Mouse (Mus musculus): Measurements from ENCODE around the gene Klhdc1. TPM values are rescaled to one million over a fixed set of nuclear protein-coding genes. Genes with fewer than 3 reads are reported as not detected.

Gene Klhdc1
- polyA plus RNA-seq, 1 experiment from 2014 or later: 20.2 TPM

DNA sequence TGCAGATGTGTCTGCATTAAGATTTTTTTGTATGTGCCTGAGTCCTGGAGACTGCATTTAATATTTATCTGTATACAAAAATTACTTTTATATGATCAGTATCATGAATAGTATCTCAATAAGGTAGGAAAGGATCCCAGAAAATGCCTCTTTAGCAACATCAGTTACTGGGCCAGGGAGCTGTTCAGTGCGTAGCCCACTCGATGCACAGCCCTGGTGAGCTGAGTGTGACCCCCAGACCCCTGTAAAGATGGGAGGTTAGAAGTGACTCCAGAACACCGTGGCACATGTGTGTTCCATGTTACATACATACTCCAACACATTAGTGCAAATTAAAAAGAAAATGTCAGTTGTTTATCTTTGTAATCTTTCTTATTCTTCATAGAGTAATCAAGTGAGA is 58.9 kb downstream of the Klhdc1 start:
- 89% methylated on average over 3 of the region's 3 CpGs for WGBS
- ATAC-seq (ENCODE audit: low FRiP score, low TSS enrichment): no peak

DNA sequence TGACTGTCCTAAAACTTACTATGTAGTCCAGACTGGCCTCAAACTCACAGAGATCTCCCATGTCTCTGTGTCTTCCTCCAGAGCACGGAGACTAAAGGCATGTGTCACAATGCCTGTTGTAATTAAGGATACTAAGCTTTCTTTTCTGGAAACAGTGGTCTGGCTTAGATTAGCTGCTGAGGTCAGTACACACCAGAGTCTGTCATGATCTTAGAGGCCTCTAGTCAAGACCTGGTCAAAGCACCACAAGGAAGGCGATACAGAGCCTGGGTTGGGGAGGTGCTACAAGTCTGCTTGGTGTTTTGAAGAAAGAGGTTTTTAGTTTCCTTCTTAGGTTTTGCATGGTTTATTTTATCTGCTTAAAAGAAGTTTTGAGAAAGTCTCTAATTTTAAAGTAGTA is 59.4 kb downstream of the Klhdc1 start:
- Histone ChIP-seq H3K4me2 (replicated peaks; ENCODE audit: low read depth) (no peak overlapping the region), H3K27me3 (ENCODE audit: control insufficient read depth, insufficient read depth, low read length) (no peaks in the 10 kb centered on the region), H3K36me3 (ENCODE audit: control insufficient read depth, insufficient read depth, low read length) (peaks cover 14% of the 10 kb centered on the region), H3K9ac (ENCODE audit: low read length) (no peak overlapping the region), H3K9me3 (ENCODE audit: control insufficient read depth, low read length) (no peaks in the 10 kb centered on the region), H3K4me1 (replicated peaks; ENCODE audit: control insufficient read depth, insufficient read depth) (no peaks in the 10 kb centered on the region; the same call in 1 of the 2 replicates), H3K4me3 (ENCODE audit: low read depth, low read length) (no peak overlapping the region), H3K27ac (replicated peaks) (no peak overlapping the region)
- 89% methylated on average over 2 of the region's 2 CpGs for WGBS
- no peak for ATAC-seq (ENCODE audit: low FRiP score, low TSS enrichment)
- TF ChIP-seq EP300 (optimal IDR thresholded peaks at IDR 0.05) (no peak), CTCF (IDR thresholded peaks at IDR 0.05; ENCODE audit: low read depth) (no peak)
- no peak for DNase-seq (ENCODE audit: low spot score)

More for the DNA sequence above, 58.9 kb downstream of the Klhdc1 start:
- H3K9me3 ChIP-seq (ENCODE audit: control insufficient read depth, low read length): no peaks in the 10 kb centered on the region
- no peak overlapping the region for H3K27ac ChIP-seq (replicated peaks)
- H3K4me2 ChIP-seq (replicated peaks; ENCODE audit: low read depth): no peak overlapping the region
- peaks cover 8% of the 10 kb centered on the region for H3K36me3 ChIP-seq (ENCODE audit: control insufficient read depth, insufficient read depth, low read length)
- DNase-seq (ENCODE audit: low spot score): no peak
- no peak overlapping the region for H3K9ac ChIP-seq (ENCODE audit: low read length)
- no peaks in the 10 kb centered on the region for H3K27me3 ChIP-seq (ENCODE audit: control insufficient read depth, insufficient read depth, low read length)
- H3K4me1 ChIP-seq (replicated peaks; ENCODE audit: control insufficient read depth, insufficient read depth): no peaks in the 10 kb centered on the region; the same call in 1 of the 2 replicates
- TF ChIP-seq CTCF (IDR thresholded peaks at IDR 0.05; ENCODE audit: low read depth): no peak
- TF ChIP-seq EP300 (optimal IDR thresholded peaks at IDR 0.05): no peak
- no peak overlapping the region for H3K4me3 ChIP-seq (ENCODE audit: low read depth, low read length)

DNA sequence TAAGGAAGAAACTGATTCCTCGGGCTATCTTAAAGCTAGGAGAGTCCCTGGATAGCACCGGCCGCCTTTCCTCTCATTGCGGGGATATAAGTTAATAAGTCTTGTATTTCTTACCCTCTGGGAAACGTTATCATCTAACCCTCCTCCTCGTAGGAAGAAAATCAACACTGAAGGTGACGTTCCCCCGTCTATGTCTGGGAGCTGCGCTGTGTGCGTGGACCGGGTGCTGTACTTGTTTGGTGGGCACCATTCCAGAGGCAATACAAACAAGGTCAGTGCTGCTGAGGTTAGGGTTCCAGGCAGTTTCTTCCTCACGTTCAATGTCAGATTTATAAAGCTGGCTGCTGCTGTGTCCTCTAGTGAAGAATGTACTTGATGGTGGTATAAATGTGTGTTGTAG is 61.2 kb downstream of the Klhdc1 start:
- H3K4me2 ChIP-seq (replicated peaks; ENCODE audit: low read depth): no peak overlapping the region
- TF ChIP-seq CTCF (IDR thresholded peaks at IDR 0.05; ENCODE audit: low read depth) (no peak), EP300 (optimal IDR thresholded peaks at IDR 0.05) (no peak)
- H3K36me3 ChIP-seq (ENCODE audit: control insufficient read depth, insufficient read depth, low read length): peaks cover 16% of the 10 kb centered on the region
- 84% methylated on average over 12 of the region's 12 CpGs for WGBS
- H3K9me3 ChIP-seq (ENCODE audit: control insufficient read depth, low read length): no peaks in the 10 kb centered on the region
- H3K9ac ChIP-seq (ENCODE audit: low read length): no peak overlapping the region
- no peaks in the 10 kb centered on the region; the same call in 1 of the 2 replicates for H3K4me1 ChIP-seq (replicated peaks; ENCODE audit: control insufficient read depth, insufficient read depth)
- no peaks in the 10 kb centered on the region for H3K27me3 ChIP-seq (ENCODE audit: control insufficient read depth, insufficient read depth, low read length)
- ATAC-seq (ENCODE audit: low FRiP score, low TSS enrichment) (no peak), DNase-seq (ENCODE audit: low spot score) (no peak)
- no peak overlapping the region for H3K27ac ChIP-seq (replicated peaks)
- H3K4me3 ChIP-seq (ENCODE audit: low read depth, low read length): no peak overlapping the region

DNA sequence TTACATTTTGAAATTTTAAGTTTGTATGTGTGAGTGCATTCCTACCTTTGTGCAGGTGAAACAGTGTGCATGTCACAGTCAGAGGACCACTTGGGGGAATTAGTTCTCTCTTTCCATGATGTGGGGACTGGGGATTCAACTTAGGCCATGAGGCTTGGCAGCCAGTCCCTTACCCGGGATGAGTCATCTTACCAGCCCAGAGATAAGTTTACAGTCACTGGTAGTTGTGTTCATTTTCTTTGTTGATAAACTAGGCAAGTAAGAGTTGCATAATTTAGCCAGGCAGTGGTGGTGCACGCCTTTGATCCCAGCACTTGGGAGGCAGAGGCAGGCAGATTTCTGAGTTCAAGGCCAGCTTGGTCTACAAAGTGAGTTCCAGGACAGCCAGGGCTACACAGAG is 63.1 kb downstream of the Klhdc1 start:
- Histone ChIP-seq H3K27ac (replicated peaks) (no peak overlapping the region), H3K9me3 (ENCODE audit: control insufficient read depth, low read length) (no peaks in the 10 kb centered on the region), H3K4me2 (replicated peaks; ENCODE audit: low read depth) (no peak overlapping the region), H3K36me3 (ENCODE audit: control insufficient read depth, insufficient read depth, low read length) (peaks cover 25% of the 10 kb centered on the region), H3K27me3 (ENCODE audit: control insufficient read depth, insufficient read depth, low read length) (no peaks in the 10 kb centered on the region), H3K9ac (ENCODE audit: low read length) (no peak overlapping the region), H3K4me3 (ENCODE audit: low read depth, low read length) (no peak overlapping the region), H3K4me1 (replicated peaks; ENCODE audit: control insufficient read depth, insufficient read depth) (no peaks in the 10 kb centered on the region)
- TF ChIP-seq CTCF (IDR thresholded peaks at IDR 0.05; ENCODE audit: low read depth): no peak
- TF ChIP-seq EP300 (optimal IDR thresholded peaks at IDR 0.05): no peak
- no peak for ATAC-seq (ENCODE audit: low FRiP score, low TSS enrichment)
- WGBS: 95% methylated on average over 2 of the region's 2 CpGs
- no peak for DNase-seq (ENCODE audit: low spot score)

DNA sequence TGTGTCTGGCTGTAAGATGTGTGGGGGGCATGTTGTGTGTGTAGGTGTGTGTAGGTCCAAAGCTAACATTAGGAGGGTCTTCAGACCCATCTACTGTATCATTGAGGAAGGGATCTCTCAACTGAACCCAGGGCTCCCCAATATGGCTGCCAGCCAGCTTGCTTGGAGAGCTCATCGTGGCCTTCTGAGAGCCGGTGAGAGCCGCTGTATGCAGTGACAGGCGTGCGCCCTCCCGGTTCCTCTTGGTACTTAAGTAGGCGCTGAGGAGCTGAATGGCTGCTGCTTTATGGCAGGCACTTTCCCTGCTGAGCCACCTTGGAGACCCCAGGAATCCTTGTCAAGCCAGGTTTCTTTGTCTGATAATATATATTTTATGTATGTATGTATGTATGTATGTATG is 65.4 kb downstream of the Klhdc1 start:
- H3K36me3 ChIP-seq (ENCODE audit: control insufficient read depth, insufficient read depth, low read length): peaks cover 45% of the 10 kb centered on the region
- no peak overlapping the region for H3K9ac ChIP-seq (ENCODE audit: low read length)
- H3K27me3 ChIP-seq (ENCODE audit: control insufficient read depth, insufficient read depth, low read length): no peaks in the 10 kb centered on the region
- no peaks in the 10 kb centered on the region for H3K4me1 ChIP-seq (replicated peaks; ENCODE audit: control insufficient read depth, insufficient read depth)
- no peaks in the 10 kb centered on the region for H3K9me3 ChIP-seq (ENCODE audit: control insufficient read depth, low read length)
- DNase-seq (ENCODE audit: low spot score): no peak
- TF ChIP-seq EP300 (optimal IDR thresholded peaks at IDR 0.05) (no peak), CTCF (IDR thresholded peaks at IDR 0.05; ENCODE audit: low read depth) (no peak)
- H3K4me3 ChIP-seq (ENCODE audit: low read depth, low read length): no peak overlapping the region
- ATAC-seq (ENCODE audit: low FRiP score, low TSS enrichment): no peak
- no peak overlapping the region for H3K27ac ChIP-seq (replicated peaks)
- no peak overlapping the region for H3K4me2 ChIP-seq (replicated peaks; ENCODE audit: low read depth)
- WGBS: 95% methylated on average over 7 of the region's 7 CpGs

DNA sequence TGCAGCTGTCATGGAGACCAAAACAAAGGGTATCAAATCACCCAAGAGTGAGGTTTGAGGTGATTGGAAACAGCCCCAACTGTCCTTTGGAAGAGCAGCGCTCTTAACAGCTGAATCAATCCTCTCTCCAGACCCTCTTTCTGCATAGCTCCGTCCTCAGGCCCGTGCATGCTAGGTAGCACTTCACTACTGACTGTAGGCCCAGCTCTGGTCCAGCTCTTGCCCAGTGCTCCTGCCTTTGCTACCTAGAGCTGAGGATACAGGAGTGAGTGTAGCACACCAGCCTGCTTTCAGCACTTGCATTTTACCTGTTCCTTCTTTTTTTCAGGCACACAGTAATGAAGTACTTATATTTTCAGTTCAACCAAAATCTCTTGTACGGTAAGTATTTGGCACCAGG is 68.7 kb downstream of the Klhdc1 start:
- 92% methylated on average over 4 of the region's 4 CpGs for WGBS
- no peak for TF ChIP-seq CTCF (IDR thresholded peaks at IDR 0.05; ENCODE audit: low read depth)
- no peak for TF ChIP-seq EP300 (optimal IDR thresholded peaks at IDR 0.05)
- ATAC-seq (ENCODE audit: low FRiP score, low TSS enrichment): no peak
- H3K9ac ChIP-seq (ENCODE audit: low read length): no peak overlapping the region
- DNase-seq (ENCODE audit: low spot score): no peak
- no peak overlapping the region for H3K27ac ChIP-seq (replicated peaks)
- no peaks in the 10 kb centered on the region for H3K4me1 ChIP-seq (replicated peaks; ENCODE audit: control insufficient read depth, insufficient read depth)
- H3K27me3 ChIP-seq (ENCODE audit: control insufficient read depth, insufficient read depth, low read length): no peaks in the 10 kb centered on the region
- H3K4me2 ChIP-seq (replicated peaks; ENCODE audit: low read depth): no peak overlapping the region
- no peak overlapping the region for H3K4me3 ChIP-seq (ENCODE audit: low read depth, low read length)
- peaks cover 46% of the 10 kb centered on the region for H3K36me3 ChIP-seq (ENCODE audit: control insufficient read depth, insufficient read depth, low read length)
- no peaks in the 10 kb centered on the region for H3K9me3 ChIP-seq (ENCODE audit: control insufficient read depth, low read length)

All from stomach, postnatal 0 days (tissue).